Mouse (Mus musculus) ZHBTc4 (cell line): Measurements from ENCODE around the gene Sap30bp.

Experiments
- DNase-seq: peaks from one replicate; pipeline ENCODE4 v3.0.0-alpha.2; 2011; ENCODE audit warnings: low read depth, low spot score

Gene Sap30bp

DNA sequence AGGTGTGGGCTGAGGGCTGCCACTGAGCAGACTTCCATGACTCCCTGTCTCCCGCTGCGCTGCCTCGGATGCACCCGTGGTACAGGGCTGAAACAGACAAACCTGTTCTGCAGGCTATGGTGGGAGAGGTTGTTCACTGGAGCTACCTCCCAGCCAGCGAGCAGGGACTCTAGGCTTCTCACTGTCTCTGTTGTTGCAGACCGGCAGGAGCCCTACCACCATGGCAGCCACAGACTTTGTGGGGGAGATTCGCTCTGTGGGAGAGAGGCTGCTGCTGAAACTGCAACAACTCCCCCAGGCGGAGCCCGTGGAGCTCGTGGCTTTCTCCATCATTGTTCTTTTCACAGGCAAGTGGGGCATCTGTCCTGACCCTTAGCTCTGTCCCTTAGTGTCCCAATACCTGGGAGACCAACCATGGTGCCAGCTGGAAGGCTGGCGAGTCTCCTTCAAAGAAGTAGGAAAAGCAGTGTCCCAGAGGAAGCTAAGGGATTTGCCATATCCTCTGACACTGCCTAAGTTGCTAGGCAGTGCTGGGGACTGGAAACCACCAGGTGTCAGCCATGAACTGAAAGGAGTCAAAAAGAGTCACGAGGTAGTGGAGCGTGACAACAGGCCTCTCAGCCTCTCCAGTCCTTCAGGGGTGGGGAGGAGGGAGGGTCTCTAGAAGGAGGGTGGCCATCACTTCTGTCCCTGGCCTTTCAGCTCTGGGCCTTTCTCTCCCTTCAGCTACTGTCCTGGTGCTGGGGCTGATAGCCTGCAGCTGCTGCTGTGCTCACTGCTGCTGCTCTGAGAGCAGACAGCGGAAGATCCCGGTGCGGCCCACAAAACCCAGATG, 27.9 kb upstream of the Sap30bp start:
- DNase-seq = no peak

GRCm38 (mm10) chr11:115906116-115906515, 27.0 kb upstream of the Sap30bp start:
- no peak for DNase-seq

DNA sequence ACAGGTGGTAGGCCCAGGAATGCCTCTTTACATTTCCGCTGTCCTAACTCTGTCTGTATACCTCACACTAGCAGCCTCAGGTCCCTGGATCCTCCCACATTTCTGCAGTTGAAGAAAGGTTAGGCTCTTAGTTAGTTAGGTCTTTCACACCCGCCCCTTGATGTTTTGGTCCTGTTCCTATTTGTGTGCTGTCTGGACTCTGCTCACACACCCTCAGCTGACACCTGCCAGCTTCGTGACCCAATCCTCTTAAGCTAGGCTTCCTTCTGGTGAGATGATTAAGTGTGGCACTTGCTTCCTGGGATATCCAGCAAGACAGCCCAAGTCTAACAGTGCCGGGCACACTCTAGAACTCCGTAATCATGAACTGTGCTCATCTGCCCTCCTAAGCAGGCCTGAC, 26.6 kb upstream of the Sap30bp start:
- DNase-seq = no peak

DNA sequence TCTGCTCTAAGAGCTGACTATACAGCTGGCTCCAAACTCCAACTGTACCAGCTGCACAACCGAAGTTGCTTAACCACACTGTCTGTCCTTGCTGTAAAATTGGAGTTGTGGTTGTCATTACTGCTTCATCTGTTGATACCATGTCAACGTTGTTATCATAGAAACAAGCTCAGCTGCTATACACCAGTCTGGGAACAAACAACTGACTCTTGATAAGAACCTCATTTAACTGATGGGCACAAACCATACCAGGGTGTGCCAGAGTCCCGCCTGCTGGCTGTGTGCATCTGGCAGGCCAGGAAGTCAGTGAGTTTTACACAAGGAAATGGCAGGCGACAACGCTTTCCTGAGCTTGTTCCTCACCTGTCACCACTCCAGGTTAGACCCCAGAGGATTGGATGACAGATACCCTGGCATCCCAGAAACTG, 21.9 kb upstream of the Sap30bp start:
- DNase-seq = no peak

GRCm38 (mm10) chr11:115911632-115912376, 21.3 kb upstream of the Sap30bp start, which contains the start of gene Smim6:
TSS of gene Smim6 (plus strand) at chr11:115912017.
- DNase-seq = peak; percentile 57

DNA sequence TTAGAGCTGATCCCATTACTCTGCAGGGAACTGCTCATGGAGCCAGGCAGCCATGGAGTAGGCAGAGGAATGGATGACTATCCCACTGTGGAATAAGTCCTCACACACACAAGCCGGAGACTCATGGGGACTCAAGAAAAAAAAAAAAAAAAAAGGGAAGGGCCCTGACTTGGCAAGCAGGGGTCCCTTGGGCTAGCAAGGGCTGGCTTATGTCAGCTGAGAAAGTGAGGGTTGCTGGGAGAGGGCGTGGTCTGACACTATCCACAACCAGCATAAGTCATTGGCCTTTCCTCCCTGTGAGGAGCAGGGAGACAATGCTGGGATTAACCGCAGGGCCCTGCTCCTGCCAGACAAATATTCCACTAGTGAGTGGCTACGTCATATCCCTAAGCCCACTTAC, 16.5 kb upstream of the Sap30bp start:
- peak; percentile 43 for DNase-seq

GRCm38 (mm10) chr11:115918637-115919036, 14.4 kb upstream of the Sap30bp start:
- DNase-seq = no peak

- DNase-seq = no peak
Observed at GRCm38 (mm10) chr11:115919073-115919472, 14.0 kb upstream of the Sap30bp start.

GRCm38 (mm10) chr11:115920110-115920818, 12.8 kb upstream of the Sap30bp start:
- peak; percentile 79 for DNase-seq

GRCm38 (mm10) chr11:115921986-115922385, 11.1 kb upstream of the Sap30bp start:
- no peak for DNase-seq

- DNase-seq = no peak
Observed at GRCm38 (mm10) chr11:115929031-115929430, 4.1 kb upstream of the Sap30bp start.

DNA sequence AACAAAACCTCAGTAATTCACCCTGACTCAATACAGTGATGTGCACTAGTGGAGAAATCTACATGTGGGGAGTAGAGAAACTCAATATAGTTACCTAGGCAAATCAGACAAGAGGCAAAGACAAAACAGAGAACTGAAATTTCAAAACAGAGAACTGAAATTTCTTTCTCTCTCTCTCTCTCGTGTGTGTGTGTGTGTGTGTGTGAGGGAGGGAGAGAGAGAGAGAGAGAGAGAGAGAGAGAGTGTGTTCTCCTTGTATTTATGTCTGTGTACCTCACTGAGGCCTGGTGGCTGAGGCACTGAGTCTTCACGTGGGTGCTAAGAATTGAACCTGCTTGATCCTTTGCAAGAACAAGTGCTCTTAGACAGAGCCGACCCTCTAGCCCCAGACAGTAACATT, 3.3 kb upstream of the Sap30bp start:
- no peak for DNase-seq

DNA sequence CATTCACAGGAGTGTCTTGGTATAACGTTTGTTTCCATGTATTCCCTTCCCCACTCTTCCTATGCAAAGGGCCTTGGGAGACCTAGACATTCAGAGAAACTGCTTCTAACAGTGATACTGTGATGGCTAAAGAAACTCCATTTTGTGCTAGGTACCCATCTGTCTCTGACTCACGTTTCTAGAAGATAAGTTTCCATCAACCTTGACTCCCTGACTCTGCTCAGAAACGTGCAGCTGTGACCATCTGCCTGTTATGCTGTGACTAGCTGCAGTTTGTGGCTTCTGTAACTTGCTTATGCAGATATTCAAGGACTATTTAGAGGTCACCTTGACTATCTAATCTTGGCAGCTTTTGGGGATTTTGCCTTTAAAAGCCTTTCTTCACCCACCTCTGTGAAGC, 1.8 kb upstream of the Sap30bp start:
- no peak for DNase-seq

DNA sequence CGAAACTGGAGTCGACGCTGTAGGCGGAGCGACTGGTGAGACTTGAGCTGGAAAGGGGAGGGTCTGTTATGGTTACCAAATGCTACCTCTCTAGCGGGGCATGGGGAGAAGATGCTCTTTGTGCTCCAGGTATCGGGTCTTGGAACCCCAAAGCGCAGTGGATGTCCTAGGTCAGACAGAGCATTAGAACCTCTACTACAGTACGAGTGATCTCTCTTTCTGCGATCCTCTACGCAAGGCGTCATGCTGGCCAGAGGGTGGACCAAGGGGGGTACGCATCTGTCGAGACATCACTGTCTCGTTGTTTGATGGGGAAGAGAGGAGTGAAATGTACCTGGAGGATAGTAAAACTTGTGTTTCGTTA, 647 bp downstream of the Sap30bp start:
- no peak for DNase-seq

DNA sequence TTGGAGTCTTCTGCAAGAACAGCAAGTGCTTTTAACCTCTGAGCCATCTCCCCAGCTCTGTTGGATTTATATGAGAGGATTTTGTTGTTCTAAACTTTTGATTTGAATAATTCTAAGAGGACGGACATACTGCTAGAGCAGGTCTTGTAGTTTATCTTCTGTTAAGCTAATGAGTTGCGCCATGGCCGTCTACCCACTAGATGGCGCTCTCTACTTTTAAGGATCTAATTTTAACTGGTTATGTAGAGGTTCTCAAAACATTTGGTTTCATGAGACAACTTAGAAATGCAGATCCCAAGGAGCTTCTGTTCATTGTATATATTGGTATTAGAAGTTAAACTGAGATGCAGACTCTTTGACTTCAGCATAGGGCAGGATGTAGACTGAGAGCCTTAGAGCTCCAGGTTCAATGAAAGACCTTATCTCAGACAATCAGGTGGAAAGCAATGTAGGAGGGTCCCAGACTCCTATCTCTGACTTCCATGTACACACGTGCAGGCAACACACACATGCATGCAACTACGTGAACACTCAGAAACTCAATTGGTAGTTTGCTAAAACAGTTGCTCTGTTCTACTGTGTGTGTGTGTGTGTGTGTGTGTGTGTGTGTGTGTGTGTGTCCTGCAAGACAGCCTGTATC, 6.7 kb downstream of the Sap30bp start:
- DNase-seq = peak; percentile 85

DNA sequence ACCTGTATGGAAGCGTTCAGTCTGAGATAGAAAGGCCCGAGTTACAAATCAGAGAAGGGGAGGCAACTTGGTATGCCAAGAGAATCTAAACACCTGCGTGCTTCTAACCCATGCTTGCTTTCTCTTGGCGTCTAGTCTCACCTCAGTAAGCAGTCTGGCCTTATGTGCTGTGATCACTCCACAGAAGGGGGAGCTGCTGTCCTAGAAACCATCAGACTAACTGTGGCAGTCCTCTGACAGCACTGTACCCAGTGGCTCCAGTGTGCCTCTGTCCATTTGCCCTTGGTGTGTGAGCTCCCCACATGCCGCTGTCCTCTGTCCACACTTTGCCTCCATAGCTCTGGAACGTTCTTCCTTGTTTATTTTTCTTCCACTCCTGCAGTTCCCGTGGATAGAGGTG, 8.9 kb downstream of the Sap30bp start:
- no peak for DNase-seq

DNA sequence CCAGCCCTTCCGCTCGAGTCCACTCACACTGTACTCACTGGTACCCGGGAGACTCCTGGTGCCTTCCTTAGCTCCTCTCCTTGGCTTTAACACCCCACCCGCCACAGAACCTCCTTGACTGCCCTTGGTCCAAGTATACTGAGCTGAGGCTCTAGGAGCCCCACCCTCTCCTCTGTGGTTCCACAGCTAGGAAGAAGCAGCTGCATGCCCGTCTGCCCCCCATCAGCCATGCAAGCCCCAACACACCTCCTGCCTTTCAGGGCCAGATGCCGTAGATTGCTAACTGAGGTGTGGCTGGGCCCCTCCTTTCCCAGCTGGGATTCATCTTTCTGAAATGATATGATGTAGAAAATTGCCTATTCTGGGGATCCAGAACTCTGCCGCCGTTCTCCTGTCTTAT, 12.2 kb downstream of the Sap30bp start:
- DNase-seq = peak; percentile 85

DNA sequence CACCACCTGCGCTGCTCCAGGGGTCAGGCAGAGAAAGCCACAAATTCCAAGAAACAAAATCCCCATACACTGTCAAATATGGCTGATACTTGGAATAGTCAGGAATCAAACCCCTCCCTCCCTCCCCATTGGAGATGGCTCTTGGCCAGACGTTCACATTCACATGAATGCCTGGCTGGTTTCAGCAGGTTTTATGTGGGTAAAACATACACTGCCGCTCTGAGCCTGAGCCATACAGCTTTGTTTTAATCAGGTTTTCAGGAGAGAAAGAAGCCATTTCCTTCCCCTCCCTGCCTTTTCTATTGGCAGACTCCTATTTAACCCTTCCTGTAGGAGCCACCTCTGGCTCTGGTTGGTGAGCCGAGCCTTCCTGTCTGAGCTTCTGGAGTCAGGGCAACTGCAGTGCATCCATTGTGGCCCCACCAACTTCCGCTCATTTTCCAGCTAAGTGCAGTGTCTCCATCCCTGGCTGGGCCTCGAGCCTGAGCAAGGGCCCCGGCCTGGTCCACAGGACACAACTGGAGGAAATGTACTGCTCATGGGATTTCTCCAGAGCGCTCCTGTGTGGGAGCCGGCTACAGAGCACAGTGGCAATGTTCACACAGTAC, 13.2 kb downstream of the Sap30bp start:
- peak; percentile 87 for DNase-seq

GRCm38 (mm10) chr11:115948316-115948715, 15.2 kb downstream of the Sap30bp start:
- no peak for DNase-seq

- DNase-seq = no peak
Observed at GRCm38 (mm10) chr11:115950719-115951118, 17.6 kb downstream of the Sap30bp start.

- DNase-seq = no peak
Observed at GRCm38 (mm10) chr11:115954712-115955111, 21.6 kb downstream of the Sap30bp start.
